Mouse (Mus musculus) 416B (cell line): ENCODE data around the gene Lctl.
"Not testable (repeated sequence)": the region's sequence is repeated elsewhere in the genome, so short reads cannot be mapped to it uniquely, and the experiment has no call there.

Experiments used
- DNase-seq: peaks from one replicate; pipeline ENCODE4 v3.0.0; 2011; ENCODE audit warnings: low read depth

The Lctl gene

DNA sequence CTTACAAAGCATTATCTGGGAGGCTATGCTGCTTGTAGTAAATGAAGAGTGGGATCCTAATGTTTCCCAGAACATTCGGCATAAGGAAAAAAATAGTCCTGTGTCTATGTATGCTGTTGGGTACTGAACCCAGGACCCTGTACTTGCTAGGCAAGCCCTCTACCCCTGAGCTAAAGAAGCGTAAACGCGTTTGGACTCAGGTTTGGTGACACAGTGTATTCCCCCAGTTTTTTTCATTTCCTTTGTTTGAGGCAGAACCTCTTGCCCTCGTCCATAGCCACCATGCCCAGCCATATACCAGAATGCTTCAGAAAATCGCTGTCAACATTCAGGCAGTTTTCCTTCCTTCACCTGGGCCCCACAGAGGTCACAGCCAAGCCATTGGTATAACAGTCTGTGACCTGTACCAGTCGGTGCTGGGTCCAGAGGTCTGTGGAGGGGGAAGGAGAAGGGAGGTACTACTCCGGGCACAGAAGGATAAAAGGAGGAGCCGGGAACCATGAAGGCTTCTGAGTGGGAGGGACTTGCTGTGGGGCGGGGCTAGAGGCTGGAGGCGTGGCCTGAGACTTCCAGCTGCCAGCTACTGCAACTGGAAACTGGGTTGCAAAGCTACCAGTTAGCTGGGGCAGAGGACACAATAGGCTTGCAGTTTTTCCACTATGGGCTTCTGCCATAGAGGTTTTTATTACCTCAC, 3.8 kb downstream of the Lctl start:
- DNase-seq, result peak; percentile 88

DNA sequence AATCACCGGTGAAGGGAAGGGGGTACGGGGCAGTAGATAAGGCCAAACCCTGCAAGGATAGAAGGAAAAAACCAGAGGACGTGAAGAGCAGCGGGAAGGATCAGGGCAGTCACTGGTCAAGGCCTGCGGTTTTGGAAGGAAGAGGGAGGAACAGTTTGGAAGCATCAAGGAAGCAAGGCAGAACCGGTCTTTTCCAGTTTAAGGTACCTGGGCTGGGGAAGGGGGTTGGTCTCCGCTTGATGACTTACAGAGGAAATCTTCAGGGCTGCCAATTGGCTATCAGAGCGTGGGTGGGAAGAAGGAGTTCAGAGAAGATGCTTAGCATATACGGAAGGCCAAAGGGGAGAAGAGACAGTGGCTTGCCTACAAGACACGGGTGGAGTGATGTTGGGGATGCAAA, 5.7 kb downstream of the Lctl start:
- no peak for DNase-seq

DNA sequence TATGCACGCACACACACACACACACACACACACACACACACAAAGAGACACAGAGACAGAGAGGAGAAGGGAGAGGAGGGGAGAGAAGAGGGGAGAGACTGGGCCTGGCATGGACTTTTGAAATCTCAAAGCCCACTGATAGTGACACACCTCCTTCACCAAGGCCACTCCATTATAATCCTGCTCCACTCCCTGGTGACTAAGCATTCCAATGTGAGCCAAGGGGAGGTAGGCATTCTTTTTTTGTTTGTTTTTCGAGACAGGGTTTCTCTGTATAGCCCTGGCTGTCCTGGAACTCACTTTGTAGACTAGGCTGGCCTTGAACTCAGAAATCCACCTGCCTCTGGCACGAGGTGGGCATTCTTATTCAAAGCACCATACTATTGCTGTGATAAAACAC, 7.9 kb downstream of the Lctl start:
- not testable (repeated sequence) for DNase-seq

DNA sequence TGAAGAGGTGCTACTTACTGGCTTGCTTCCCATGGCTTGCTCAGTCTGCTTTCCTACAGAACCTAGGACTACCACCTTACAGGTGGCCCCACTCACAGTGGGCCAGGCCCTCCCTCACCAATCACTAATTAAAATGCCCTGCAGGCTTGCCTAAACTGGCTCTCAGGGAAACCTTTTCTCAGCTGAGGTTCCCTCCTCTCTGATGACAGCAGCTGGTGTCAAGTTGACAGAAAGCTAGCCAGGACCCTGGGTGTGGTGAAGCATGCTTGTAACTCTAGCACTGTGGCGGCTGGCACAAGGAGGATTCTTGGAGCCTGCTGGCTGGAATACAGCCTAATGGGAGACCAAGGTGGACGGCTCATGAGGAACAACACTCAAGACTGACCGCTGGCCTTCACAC, 8.4 kb downstream of the Lctl start:
- DNase-seq, result no peak

DNA sequence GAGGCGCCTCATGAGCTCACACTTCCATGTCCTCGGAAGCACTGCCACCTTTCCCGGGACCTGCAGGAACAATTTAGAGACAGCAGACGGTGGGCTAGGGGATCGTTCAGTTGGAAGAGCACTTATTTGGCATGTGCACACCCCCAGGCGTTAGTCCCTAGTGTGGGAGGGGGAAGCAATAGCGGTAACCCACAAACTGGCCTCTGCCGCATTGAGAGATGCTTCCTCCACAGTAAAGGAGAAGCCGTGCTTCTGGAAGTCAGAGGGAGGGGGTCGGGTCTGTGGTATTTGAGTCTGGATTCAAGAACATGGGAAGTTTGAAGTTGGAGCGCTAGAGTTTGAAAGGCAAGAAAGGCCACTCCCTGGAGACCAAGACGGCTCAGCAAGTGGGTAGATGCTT, 9.2 kb downstream of the Lctl start:
- no peak for DNase-seq

DNA sequence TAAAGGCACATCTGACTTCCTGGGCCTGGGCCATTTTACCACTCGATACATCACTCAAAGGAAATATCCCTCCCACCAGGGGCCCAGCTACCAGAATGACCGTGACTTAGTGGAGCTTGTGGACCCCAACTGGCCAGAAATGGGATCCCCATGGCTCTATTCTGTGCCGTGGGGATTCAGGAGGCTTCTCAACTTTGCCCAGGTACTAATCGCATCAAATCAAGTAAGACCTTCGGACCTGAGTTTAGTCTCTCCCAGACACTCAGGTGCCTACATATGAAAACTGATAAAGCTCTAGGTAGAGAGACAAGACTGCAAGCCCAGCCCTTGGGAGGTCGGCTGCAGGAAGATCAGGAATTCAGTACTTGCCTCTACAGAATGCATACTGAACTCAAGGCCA, 14.7 kb downstream of the Lctl start:
- no peak for DNase-seq

DNA sequence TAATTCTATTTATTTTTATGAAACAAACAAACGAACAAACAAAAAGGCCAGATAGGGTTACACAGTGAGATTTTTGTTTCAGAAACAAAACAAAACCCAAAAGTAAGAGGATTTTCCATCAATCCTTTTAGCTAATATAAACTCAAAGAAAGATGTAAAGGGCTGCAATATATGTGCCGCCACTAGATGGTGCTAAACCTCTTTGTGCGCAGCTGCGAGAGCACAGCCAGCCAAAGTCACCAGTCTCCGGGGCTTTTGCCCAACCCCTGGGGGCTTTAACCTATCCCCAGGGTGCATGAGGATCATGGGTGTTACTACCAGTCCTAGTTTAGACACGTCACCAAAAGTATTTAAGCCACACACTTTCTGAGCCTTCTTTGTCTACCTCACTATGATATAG, 21.9 kb downstream of the Lctl start:
- peak; percentile 46 for DNase-seq

DNA sequence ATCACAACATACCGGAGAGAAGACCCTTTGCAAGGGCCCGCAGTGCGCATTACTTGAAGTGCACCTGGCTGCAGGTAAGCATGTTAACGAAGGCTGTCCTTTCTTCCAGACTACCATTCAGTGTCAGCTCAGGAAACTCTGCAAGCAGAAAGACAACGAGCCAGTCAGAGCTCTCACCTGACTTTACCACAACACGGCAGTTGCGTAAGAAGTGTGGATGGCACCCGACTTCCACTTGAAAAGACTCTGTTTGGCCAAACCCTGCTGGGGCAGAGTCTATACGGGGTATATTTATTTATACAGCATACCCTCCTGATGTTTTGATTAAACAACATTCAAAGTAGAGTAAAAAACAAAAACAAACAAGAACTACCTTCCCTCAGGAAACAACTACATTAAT, 22.9 kb downstream of the Lctl start:
- DNase-seq, result peak; percentile 59

DNA sequence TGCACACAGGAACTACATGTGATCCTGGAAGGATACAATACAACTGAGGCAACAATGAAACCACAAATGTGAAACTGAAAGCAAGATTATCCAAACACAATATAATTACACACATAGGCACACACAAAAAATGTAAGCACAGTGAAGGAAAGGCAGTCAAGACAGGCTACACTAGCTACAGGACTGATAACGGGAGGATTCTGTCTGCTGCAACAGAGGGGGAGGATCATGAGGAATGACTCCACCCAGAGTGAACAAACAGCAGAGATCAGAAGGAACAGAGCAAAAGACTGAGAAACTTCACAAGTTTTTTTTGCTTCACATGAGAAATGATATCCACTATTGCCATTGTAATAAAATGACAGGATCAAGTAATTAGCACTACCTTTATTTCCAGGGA, 39.7 kb downstream of the Lctl start:
- no peak for DNase-seq

DNA sequence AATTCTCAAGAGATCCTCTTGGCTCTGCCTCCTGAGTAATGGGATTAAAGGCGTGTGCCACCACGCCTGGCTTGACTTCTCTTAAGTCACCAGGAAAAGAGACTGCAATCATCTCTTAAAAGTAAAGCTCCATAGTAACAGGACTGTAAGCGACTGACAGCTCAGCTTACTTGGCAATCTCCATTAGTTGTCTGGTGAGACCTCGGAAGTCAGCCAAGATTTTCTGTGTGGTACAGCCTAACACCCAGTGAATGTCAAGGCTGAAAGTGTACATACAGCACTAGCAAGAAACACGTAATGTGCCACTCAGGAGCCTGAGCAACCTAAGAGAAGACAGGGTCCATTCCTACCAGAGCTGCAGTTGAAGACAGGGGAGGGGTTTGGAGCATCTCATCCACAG, 43.5 kb downstream of the Lctl start:
- DNase-seq, result no peak

DNA sequence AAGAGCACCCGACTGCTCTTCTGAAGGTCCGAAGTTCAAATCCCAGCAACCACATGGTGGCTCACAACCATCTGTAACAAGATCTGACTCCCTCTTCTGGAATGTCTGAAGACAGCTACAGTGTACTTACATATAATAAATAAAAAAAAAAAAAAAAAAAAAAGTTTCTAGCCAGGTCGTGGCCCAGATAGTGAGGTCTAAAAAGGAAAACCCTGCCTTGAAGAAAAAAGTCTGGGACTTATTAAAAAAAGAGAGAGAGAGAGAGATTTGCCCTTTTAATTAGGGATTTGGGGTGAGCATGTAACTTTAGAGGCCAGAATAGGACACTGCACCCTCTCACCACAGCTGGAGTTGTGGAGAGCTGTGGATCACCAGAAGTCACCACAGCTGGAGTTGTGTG, 53.0 kb downstream of the Lctl start:
- DNase-seq, result not testable (repeated sequence)

DNA sequence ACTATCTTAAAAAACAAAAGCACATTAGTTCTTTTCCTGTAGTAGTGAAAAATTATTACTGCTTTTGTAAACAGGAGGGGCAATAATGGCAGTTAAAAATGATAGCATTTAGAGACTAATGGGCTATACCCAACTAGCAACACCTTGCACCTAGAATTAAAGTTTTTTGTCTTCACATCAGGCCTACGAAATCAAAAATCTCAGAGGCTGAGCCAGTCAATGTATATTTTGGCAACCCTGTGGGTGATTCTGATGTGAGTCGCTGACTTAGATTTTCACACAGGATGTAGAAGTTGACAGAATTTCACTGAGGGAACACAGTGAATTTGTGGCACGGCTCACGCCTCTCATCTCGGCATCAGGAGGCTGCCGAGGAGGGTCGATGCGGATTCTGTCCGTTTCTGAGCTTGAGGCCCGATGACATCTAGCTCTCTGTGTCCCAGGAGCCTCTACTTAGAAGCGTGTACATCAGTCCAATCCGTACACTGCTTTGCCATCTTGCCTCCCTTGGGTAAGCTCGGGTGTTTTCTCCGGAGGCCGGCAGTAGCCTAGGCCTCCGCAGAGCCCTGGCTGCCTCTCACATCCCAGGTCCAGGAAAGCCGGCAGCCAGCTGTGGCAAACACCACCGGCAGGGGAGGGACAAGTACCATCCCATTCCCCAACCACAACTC, 55.3 kb downstream of the Lctl start:
- DNase-seq, result no peak

DNA sequence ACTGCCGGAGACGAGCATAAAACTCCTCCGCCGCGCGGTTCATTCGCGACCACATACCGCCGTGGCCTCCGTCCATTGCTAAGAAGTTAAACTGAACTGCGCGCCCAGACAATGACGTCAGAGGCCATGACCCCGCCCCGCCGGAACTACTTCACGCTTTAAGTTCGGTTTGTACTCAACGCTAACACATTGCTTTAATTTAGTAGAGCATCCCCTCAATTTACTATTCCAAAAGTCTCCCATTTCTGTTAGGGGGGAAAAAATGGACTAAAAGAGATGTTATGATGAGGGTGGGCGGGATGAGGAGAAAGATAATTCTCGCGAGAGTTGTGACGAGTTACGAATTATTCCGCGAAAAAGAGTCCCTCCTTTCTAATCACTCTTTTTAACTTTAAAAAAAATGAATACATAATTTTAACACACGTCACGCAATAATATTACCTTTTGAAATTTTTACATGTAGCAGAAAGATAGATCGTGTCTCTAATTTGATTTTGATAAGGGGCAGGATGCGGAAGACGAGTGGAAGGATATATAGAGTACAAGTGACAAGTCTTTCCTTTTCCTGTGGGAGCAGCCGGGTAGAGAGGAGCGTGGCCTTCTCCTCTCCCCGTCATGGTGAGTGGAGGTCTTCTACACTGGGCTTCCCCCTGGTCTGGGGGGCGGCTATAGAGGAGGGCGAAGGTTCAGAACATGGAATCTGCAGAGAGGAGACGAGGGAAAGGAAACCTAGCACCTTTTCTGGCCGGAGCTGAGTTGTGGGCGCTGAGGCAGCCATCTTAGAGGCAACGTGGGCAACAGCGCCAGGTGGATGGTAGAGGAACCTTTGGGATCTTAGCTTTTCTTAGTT, 56.1 kb downstream of the Lctl start, which contains the start of the genes Zwilch and Rpl4:
Zwilch (minus strand) TSS at position 289 of the 850 bp plus-strand sequence.
Rpl4 (plus strand) TSS at position 560 of the 850 bp plus-strand sequence.
- DNase-seq, result peak; percentile 94

DNA sequence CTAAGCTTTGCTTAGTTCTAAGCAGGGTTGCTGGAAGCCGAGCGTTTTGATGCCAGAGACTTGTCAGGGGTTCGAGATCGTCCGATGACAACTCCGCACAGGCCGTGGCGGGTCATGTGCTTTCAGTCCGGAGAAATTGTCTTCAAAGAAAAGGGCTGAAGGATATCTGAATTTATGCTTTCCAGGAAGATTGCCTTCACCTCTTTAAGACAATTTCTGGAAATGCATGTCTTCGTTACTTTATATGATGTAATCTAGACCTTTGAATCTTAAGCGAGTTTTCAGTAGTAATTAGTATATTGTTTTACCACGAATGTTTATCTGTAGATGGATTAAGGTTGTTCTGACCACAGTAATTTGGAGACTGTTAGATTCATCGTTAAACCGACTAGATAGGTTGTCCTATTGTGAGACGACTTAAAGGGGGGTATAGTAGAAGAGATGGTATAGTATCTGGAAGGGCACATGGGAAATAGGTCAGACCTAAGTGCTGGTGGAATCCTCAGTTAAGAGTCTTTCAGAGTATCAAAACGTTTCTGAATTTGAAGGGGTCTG, 56.8 kb downstream of the Lctl start:
- peak; percentile 35 for DNase-seq

DNA sequence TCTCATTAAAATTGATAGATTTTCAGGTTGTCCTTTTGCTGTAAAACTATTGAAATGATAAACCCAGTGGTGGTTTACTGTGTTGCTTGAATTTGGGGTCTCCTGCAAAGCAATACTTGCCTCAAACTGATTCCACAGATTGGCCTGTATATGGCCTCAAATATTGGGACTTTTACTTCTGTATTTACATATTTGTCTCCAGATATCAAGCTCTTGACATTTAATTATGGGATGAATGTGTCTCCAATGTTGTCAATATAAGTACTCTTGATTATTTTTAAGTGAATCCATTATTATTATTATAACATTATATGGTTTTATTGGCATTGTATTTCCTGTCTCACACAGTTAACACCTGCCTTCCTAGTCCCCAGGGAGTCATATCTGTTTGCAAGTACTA, 57.4 kb downstream of the Lctl start:
- DNase-seq, result no peak

DNA sequence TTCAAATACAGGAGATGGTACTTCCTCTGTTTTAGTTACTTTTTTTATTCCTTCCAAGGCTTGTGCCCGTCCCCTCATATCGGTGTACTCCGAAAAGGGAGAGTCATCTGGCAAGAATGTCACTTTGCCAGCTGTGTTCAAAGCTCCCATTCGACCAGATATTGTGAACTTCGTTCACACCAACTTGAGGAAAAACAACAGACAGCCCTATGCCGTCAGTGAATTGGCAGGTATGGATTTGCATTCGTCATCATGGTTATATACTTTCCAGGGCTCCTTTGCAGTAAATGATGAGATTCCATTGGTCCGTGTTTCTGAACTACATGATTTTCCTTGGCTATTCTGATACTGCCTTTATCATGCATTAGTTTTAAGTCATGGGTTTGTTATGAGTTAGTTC, 57.8 kb downstream of the Lctl start:
- no peak for DNase-seq

DNA sequence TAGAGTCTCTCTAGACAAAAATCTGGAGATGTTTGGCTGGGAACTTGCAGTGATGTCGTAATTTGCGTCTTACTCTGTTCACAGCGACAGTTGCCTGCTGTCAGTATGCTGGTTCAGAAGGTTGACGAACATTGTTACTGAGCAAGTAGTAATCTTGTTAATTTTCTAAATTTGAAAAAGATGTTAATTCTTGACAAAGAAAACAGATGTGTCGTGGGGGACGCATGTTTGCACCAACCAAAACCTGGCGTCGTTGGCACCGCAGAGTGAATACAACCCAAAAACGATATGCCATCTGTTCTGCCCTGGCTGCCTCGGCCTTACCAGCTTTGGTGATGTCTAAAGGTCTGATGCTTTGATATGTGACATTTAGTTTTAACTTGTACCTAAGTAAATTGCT, 58.4 kb downstream of the Lctl start:
- DNase-seq, result no peak

DNA sequence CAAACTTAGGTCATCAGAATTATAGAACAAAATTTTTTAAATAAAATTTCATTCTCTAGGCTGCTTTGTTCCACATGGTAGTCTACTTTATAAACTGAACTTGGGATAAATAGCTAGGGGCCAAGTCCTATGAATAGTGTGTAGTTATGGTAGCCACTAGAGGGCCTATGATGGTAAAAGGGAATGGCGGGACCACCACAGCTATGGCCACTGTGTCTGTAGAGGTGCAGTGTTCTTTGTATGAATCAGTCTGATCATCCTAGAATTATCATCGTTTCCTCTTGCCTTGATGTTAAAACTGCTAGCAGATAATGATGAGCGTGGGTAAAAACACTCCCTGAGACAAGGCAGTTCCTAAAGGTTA, 61.6 kb downstream of the Lctl start:
- DNase-seq, result peak; percentile 70

DNA sequence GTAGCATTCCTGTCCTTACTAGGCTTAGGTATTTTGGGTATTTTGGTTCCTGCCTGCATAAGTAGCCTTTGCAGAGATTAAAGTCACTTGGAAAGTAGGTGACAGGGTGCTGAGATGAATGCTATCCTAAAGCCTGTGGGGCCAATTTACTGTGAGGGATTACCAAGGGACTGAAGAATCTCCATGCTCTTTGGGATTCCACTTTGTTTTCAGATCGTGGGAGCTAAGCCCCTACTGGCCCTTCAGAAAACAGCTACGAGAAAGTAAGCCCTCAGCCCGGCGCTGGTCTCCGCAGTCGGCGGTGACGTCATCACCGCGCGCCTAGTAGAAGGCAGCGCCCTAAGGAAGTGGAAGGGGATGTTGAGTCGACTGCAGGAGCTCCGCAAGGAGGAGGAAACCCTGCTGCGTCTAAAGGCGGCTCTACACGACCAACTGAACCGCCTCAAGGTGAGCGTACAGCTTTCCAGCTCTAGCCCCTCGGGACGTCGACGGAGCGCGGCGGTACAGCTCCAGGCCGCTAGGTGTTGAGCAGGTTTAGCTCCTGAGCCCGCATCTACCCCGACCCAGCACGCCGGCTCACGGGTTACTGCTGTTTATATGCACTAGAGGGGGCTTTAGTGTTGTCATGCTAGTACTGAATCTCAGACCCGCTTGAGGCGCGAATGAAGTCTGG, 62.2 kb downstream of the Lctl start, which contains the start of gene Snapc5:
Snapc5 (plus strand) TSS at position 301 of the 673 bp plus-strand sequence.
- DNase-seq, result peak; percentile 94

DNA sequence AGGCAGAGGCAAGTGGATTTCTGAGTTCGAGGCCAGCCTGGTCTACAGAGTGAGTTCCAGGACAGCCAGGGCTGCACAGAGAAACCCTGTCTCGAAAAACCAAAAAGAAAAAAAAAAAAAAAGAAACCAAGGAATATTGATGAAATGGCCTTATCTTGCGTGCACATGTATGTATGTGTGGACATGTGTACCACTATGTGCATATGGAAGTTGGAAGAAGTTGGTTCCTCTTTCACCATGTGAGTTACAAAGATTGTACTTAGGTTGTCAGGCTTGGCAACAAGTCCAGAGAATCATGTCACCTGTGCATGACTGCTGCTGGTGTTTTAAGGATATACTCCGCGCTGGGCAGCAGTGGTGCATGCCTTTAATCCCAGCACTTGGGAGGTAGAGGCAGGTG, 66.3 kb downstream of the Lctl start:
- DNase-seq, result not testable (repeated sequence)

DNA sequence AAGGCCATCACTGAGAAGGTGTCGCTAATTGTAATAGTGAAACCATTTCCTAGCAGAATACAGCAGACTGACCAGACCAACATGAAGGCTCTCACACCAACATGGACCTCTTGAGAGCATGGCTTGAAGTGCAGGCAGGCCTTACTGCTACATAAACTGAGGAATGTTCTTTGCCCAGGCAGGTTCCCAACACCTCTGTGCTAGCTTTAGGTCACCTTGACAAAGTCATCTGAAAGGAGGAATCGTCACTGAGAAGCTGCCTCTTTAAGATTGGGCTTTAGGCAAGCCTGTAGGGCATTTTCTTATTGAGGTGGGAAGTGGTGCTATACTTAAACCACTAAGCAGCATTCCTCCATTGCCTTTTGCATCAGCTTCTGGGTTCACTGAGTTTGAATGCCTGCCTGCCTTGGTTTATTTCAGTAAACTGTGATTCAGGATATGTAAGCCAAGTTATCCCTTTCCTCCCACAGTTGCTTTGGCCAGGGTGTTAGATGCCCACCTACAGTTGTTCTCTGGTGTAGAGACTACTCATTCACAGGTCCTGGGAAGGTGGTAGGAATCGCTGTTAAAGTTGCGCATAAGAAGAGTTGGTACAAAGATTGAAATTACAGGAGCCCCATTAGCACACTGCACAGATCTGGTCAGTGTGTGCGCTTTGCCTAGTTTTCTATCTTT, 67.4 kb downstream of the Lctl start:
- no peak for DNase-seq
